ENCODE assay signal across 14 mouse cellular contexts in genomic region chr5:92403562-92404399, GRCm38 (mm10). TPM values are rescaled to one million over a fixed set of nuclear protein-coding genes. Genes with fewer than 3 reads are reported as not detected.
DNase-seq lines count a peak whose midpoint lies in the region; ATAC-seq and TF ChIP-seq lines count a peak whose summit lies in the region.
"Had no signal": no experiment of that assay in that cellular context is flagged by ENCODE, and none has a peak within 500 bp of the region (broad histone marks: within the 10 kb centered on the region; RNA-seq: fewer than 3 reads in every experiment).

No protein-coding gene starts in this region.

- H3K4me3 ChIP-seq in forebrain, embryonic 12.5 days (replicated peaks) = no peak overlapping the region
- H3K4me3 ChIP-seq in limb, embryonic 13.5 days = no peak overlapping the region
- H3K4me3 ChIP-seq: liver, embryonic 12.5 days had no signal

- no peak overlapping the region for H3K27ac ChIP-seq in forebrain, embryonic 12.5 days
- no peak overlapping the region for H3K27ac ChIP-seq in limb, embryonic 13.5 days
- H3K27ac ChIP-seq: liver, embryonic 12.5 days had no signal

- H3K27me3 ChIP-seq in forebrain, embryonic 12.5 days = no peaks in the 10 kb centered on the region; the same call in 1 of the 2 replicates
- no peaks in the 10 kb centered on the region for H3K27me3 ChIP-seq in limb, embryonic 13.5 days
- H3K27me3 ChIP-seq: liver, embryonic 12.5 days had no signal

- H3K36me3 ChIP-seq in forebrain, embryonic 12.5 days (replicated peaks) = no peaks in the 10 kb centered on the region
- no peaks in the 10 kb centered on the region for H3K36me3 ChIP-seq in limb, embryonic 13.5 days
- H3K36me3 ChIP-seq: liver, embryonic 12.5 days had no signal

- no peak overlapping the region for H3K9ac ChIP-seq in forebrain, embryonic 12.5 days
- no peak overlapping the region for H3K9ac ChIP-seq in limb, embryonic 13.5 days
- H3K9ac ChIP-seq: liver, embryonic 12.5 days had no signal

- no peak for DNase-seq in frontal cortex, postnatal 25 days (ENCODE audit: low spot score in 2 of 2)
- peak; percentile 47 for DNase-seq in brain, embryonic 14.5 days (ENCODE audit: low read depth)
- DNase-seq in lung, postnatal 10 days = no peak
- DNase-seq in adrenal gland, adult 8-10 months = no peak
- DNase-seq in right cerebral cortex, postnatal 10 days (ENCODE audit: low spot score in 2 of 2) = no peak
- DNase-seq: adrenal gland, postnatal 10 days; heart, postnatal 10 days; kidney, adult 11 months; lung, postnatal 14 days; thymus, adult 18-20 months had no signal

- 42% methylated on average over 10 of the region's 10 CpGs for WGBS in forebrain, embryonic 12.5 days
- WGBS in limb, embryonic 13.5 days = 35% methylated on average over 10 of the region's 10 CpGs

- peak; percentile 31; the same call in 1 of the 2 replicates for ATAC-seq in frontal cortex, adult (ENCODE audit: low TSS enrichment)
- peak; percentile 66 for ATAC-seq in forebrain, embryonic 12.5 days (ENCODE audit: low FRiP score)
- ATAC-seq in limb, embryonic 13.5 days (ENCODE audit: low FRiP score, low read depth) = peak; percentile 59; the same call in 1 of the 2 replicates
- ATAC-seq: liver, embryonic 12.5 days had no signal

- no peak for TF ChIP-seq POLR2A in brain, embryonic 14.5 days (IDR thresholded peaks at IDR 0.05; ENCODE audit: borderline replicate concordance, extremely low read depth, insufficient read depth, insufficient read length, poor library complexity, severe bottlenecking)

- H3K4me2 ChIP-seq in forebrain, embryonic 12.5 days = no peak overlapping the region
- 0 out of 2 replicates have a peak overlapping the region, but pooled peaks have one; percentile 7 for H3K4me2 ChIP-seq in limb, embryonic 13.5 days (replicated peaks)
- H3K4me2 ChIP-seq: liver, embryonic 12.5 days had no signal

- peaks cover 11% of the 10 kb centered on the region for H3K4me1 ChIP-seq in forebrain, embryonic 12.5 days
- peaks cover 11% of the 10 kb centered on the region for H3K4me1 ChIP-seq in limb, embryonic 13.5 days
- H3K4me1 ChIP-seq: liver, embryonic 12.5 days had no signal

- TF ChIP-seq CTCF in brain, embryonic 14.5 days (IDR thresholded peaks at IDR 0.05; ENCODE audit: borderline replicate concordance, extremely low read depth, insufficient read depth, insufficient read length) = no peak

- no peaks in the 10 kb centered on the region for H3K9me3 ChIP-seq in forebrain, embryonic 12.5 days
- no peaks in the 10 kb centered on the region for H3K9me3 ChIP-seq in limb, embryonic 13.5 days
- H3K9me3 ChIP-seq: liver, embryonic 12.5 days had no signal

RNA-seq across cellular contexts. Expression of gene Nup54, which starts 31.2 kb away (rescaled TPM):
- 53.3 and 53.6 TPM in 2 replicates for polyA plus RNA-seq in brain, embryonic 14.5 days (2012; rRNA removed)
- polyA plus RNA-seq in forebrain, embryonic 12.5 days (2016; fragmentation: Nextera tagmentation; extraction: Ambion mirVana) = 57.3 and 58.4 TPM in 2 replicates
- 55.2 and 60.2 TPM in 2 replicates for polyA plus RNA-seq in limb, embryonic 13.5 days (2015; fragmentation: Nextera tagmentation; extraction: Ambion mirVana)
- total RNA-seq in adrenal gland, adult 8-10 months (2022) = 10 to 100 TPM; 23.5 to 36.6 (median 26.6) TPM

RNA-seq across cellular contexts. Expression of gene Cxcl10, which starts 55.1 kb away (rescaled TPM):
- 0.69 and 0.70 TPM in 2 replicates for polyA plus RNA-seq in brain, embryonic 14.5 days (2012; rRNA removed)
- polyA plus RNA-seq in forebrain, embryonic 12.5 days (2016; fragmentation: Nextera tagmentation; extraction: Ambion mirVana) = 0.29 TPM in 1 of 2 replicates, not detected in the other
- polyA plus RNA-seq in limb, embryonic 13.5 days (2015; fragmentation: Nextera tagmentation; extraction: Ambion mirVana) = 0.94 and 1.5 TPM in 2 replicates
- total RNA-seq in adrenal gland, adult 8-10 months (2022) = 1 to 10 TPM in 2 of 4 experiments, under 1 TPM in 2; 0.35 to 2.1 (median 1.1) TPM
